Mouse (Mus musculus) left cerebral cortex, adult 18-20 months (tissue): ENCODE data around the gene Zic3. TPM values are rescaled to one million over a fixed set of nuclear protein-coding genes. Genes with fewer than 3 reads are reported as not detected.

ENCODE experiments used
- DNase-seq, 2 experiments: peaks; one replicate each; pipeline ENCODE4 v3.0.0; 2021 to 2022; ENCODE audit warnings: low spot score in 2 of 2, mixed read lengths in 1 of 2
- long read RNA-seq, 2 experiments: library from polyadenylated mRNA; stranded (forward); transcript quantifications; one replicate each; pipeline ENCODE4 v2.0.0; 2021
- total RNA-seq, 2 experiments: library from RNA; stranded (reverse); gene quantifications; 2 replicates each; pipeline ENCODE4 v1.2.3; 2021

Gene Zic3
- 1 to 10 TPM; 1.3 to 1.7 TPM for total RNA-seq
- long read RNA-seq, experiment 1, partial matches to known transcripts: 0 of 3 reads
- long read RNA-seq, experiment 1, other reads (novel, unspliced or antisense): 0 of 3 reads
- long read RNA-seq, experiment 2, partial matches to known transcripts: 0 of 2 reads
- long read RNA-seq, experiment 2, other reads (novel, unspliced or antisense): 0 of 2 reads

GRCm38 (mm10) chrX:58022400-58022799 is at the start of gene Zic3:
TSS of gene Zic3 (plus strand) at chrX:58022700.
- no peak for DNase-seq

GRCm38 (mm10) chrX:57982351-57982750 is 40.1 kb upstream of the Zic3 start:
- DNase-seq: no peak

- no peak for DNase-seq
Measured at GRCm38 (mm10) chrX:57987455-57988109, 34.9 kb upstream of the Zic3 start.

GRCm38 (mm10) chrX:58013391-58013790 is 9.1 kb upstream of the Zic3 start:
- DNase-seq: no peak

GRCm38 (mm10) chrX:58014093-58014492 is 8.4 kb upstream of the Zic3 start:
- DNase-seq: no peak

GRCm38 (mm10) chrX:58014761-58015160 is 7.7 kb upstream of the Zic3 start:
- DNase-seq: no peak

- DNase-seq: no peak
Measured at GRCm38 (mm10) chrX:58015336-58015945, 7.1 kb upstream of the Zic3 start.

GRCm38 (mm10) chrX:58018720-58019119 is 3.8 kb upstream of the Zic3 start:
- DNase-seq: no peak

GRCm38 (mm10) chrX:58019257-58019953 is 3.1 kb upstream of the Zic3 start:
- DNase-seq: no peak

GRCm38 (mm10) chrX:58027631-58028030 is 5.1 kb downstream of the Zic3 start:
- no peak for DNase-seq

GRCm38 (mm10) chrX:58028082-58028481 is 5.6 kb downstream of the Zic3 start:
- DNase-seq: no peak

GRCm38 (mm10) chrX:58028858-58029257 is 6.4 kb downstream of the Zic3 start:
- no peak for DNase-seq

- no peak for DNase-seq
Measured at GRCm38 (mm10) chrX:58030100-58030834, 7.8 kb downstream of the Zic3 start.

GRCm38 (mm10) chrX:58030835-58031670 is 8.6 kb downstream of the Zic3 start:
- DNase-seq: peak; percentile 18 to 30

- no peak for DNase-seq
Measured at GRCm38 (mm10) chrX:58031671-58032605, 9.4 kb downstream of the Zic3 start.

- DNase-seq: no peak
Measured at GRCm38 (mm10) chrX:58032622-58033021, 10.1 kb downstream of the Zic3 start.

- DNase-seq: no peak
Measured at GRCm38 (mm10) chrX:58033521-58033920, 11.0 kb downstream of the Zic3 start.

- DNase-seq: no peak
Measured at GRCm38 (mm10) chrX:58038061-58039007, 15.8 kb downstream of the Zic3 start.
